Mouse (Mus musculus) heart, adult 11 months (tissue): ENCODE results near the gene Ldhc.
"Not testable (repeated sequence)": the region's sequence is repeated elsewhere in the genome, so short reads cannot be mapped to it uniquely, and the experiment has no call there.

ENCODE experiments used
- DNase-seq: peaks from one replicate; pipeline ENCODE4 v3.0.0; 2022

Ldhc gene

GRCm38 (mm10) chr7:46843576-46843975, 17.4 kb upstream of the Ldhc start:
- DNase-seq = no peak

GRCm38 (mm10) chr7:46845211-46845977, 15.6 kb upstream of the Ldhc start:
- DNase-seq = peak; percentile 99

DNA sequence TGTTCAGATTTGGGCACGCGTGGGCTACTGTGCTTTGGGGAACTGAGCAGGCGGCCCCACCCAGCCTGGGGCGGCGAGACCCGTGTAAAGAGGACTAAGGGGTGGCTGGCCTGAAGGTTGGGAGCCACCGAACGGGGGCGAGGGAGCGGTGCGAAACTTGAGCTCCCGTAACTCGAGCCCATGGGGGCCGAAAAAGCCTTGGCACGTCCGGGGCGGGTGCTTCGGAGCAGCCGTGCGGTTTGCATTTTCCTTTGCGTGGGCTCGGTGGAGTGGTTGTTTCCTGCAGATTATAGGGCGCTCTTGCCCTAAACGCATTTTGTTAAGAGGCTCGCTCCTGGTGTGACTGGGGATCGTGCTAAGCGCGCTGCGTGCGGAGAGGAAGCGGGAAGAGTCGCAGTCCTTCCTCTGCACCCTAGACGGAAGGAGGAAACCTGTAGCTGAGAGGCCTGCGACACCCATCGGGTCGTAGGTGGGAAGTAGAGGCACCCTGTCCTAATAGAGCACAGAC, 15.0 kb upstream of the Ldhc start:
- no peak for DNase-seq

GRCm38 (mm10) chr7:46846486-46847244, 14.3 kb upstream of the Ldhc start:
- peak; percentile 98 for DNase-seq

- DNase-seq = peak; percentile 91
These were observed 11.7 kb upstream of the Ldhc start for GRCm38 (mm10) chr7:46849287-46849686.

DNA sequence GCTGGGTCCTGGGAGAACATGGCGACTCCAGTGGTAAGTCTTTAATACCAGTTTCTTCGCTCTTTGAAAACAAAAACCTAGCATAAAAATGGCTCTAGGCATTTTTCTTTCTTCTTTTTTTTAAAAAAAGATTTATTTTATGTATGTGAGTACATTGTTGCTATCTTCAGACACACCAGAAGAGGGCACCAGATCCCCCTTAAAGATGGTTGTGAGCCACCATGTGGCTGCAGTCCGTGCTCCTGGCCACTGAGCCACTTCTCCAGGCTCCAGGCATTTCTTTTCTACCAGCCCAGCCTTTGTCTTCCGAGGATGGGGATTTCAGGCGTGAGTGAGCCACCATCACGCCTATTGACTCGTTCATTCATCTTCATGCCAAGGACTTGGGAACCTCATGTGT, 10.0 kb upstream of the Ldhc start:
- DNase-seq = no peak

DNA sequence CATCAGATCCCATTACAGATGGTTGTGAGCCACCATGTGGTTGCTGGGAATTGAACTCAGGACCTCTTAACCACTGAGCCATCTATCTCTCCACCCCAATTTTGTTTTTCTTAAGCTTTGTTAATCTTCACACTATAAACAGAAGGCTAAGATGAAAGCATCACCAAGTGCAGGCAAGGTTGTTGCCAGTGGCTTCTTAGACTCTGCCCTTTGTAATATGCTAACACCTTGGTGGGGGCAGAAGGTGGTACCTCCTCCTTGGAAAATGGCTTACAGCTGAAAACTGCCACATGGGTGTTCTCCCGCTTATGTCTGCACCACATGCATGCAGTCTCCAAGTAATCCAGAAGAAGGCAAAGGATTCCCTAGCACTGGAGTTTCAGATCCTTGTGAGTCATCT, 8.3 kb upstream of the Ldhc start:
- no peak for DNase-seq

GRCm38 (mm10) chr7:46853365-46853764, 7.6 kb upstream of the Ldhc start:
- no peak for DNase-seq

GRCm38 (mm10) chr7:46855866-46856560, 5.0 kb upstream of the Ldhc start:
- no peak for DNase-seq

DNA sequence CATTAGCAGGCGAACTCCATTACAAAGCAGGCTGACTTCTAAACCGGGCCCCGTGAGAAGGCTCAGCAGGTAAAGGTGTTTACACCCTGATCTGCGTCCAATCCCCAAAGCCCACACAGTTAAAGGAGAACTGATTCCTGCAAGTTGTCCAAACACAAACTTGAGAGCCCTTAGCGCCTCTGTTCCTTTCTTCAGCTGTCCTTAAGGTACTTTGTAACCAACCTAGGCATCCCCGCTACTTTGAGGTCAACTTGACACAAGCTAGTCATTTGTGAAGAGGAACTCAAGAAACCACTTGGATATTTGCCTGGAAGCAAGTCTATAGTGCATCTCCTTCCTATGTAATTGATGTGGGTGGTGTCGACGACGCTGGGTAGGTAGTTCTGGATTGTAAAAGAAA, 3.6 kb upstream of the Ldhc start:
- no peak for DNase-seq

DNA sequence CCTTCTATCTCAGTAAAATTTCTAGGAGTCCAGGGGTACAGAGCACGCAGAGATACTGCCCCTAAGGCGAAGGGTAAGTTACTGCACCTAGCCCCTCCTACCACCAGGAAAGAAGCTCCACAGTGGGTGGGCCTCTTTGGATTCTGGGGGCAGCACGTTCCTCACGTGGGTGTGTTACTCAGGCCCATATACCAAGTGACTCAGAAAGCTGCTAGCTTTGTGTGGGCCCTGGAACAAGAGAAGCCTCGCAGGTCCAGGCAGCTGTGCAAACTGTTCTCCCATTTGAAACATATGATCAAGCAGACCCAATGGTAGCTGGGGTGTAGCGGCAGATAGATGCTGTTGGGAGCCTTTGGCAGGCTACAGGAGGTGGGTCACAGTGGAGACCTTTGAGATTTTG, 2.0 kb upstream of the Ldhc start:
- DNase-seq = no peak

GRCm38 (mm10) chr7:46871988-46872387, 11.0 kb downstream of the Ldhc start:
- DNase-seq = no peak

GRCm38 (mm10) chr7:46876841-46877240, 15.8 kb downstream of the Ldhc start:
- no peak for DNase-seq

- no peak for DNase-seq
These were observed 16.3 kb downstream of the Ldhc start for GRCm38 (mm10) chr7:46877255-46877654.

- DNase-seq = no peak
These were observed 18.8 kb downstream of the Ldhc start for GRCm38 (mm10) chr7:46879851-46880250.

DNA sequence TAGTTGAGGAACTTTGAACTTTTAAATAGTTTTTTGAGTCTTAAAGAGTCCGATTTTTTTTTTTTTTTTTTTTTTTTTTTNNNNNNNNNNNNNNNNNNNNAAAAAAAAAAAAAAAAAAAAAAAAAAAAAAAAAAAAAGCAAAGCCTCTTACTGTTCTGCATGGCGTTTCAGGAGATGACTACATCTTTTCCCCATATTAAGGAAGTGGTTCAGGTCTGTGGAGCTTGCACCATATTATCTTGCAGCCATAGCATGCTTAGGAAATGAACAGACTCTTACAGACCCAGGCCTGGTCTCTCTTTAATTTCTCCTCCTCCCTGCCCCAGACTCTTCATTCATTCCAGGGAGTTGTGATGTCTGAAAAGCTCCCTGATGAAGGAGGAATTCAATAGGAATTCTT, 20.0 kb downstream of the Ldhc start:
- DNase-seq = no peak

DNA sequence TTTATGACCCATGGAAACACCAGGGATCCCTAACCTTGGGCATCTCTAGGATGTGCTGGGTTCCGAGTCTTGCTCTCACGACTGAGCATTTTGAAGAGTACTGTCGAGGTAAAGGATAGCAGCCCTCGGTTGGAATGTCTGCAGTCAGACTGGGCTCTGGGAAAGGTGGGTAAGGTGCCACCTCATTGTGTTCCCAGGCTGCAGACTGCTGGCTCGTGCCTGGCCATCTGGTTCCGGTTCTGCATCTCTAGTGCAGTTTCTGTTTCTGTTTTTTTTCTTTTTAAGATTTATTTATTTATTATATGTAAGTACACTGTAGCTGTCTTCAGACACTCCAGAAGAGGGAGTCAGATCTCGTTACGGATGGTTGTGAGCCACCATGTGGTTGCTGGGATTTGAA, 20.9 kb downstream of the Ldhc start:
- DNase-seq = not testable (repeated sequence)

GRCm38 (mm10) chr7:46883304-46883703, 22.3 kb downstream of the Ldhc start:
- no peak for DNase-seq

DNA sequence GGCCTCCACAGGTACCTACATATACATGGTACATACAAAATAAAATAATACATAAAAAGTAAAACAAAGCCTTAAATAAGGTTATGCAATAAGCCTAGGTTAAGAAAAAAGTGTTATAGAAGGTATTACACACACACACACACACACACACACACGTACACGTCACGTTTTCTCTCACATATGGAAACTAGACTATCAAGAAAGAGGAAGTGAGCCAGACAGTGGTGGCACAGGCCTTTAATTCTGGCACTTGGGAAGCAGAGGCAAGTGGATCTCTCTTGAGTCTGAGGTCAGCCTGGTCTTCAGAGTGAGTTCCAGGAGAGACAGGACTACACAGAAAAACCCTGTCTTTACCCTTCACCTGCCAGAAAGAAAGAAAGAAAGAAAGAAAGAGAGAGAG, 34.5 kb downstream of the Ldhc start:
- no peak for DNase-seq

GRCm38 (mm10) chr7:46899343-46899742, 38.3 kb downstream of the Ldhc start:
- no peak for DNase-seq

DNA sequence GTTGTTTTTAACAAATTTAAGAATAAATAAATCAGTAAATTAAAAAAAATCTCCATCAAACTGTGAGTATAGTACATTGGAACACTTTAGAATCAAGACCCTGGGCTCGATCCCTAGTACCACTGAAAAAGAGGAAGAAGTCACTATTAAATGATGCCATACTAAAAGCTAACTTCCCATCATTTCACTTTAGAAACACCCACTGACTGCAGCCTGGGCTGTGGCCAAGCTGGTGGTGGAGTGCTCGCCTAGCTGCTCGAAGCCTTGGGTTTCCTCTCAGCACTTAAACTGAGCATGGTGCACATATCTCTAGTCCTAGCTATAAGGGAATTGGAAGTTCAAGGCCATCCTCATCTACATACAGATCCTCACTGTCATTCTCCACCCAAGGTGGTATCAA, 50.2 kb downstream of the Ldhc start:
- no peak for DNase-seq

- DNase-seq = no peak
These were observed 55.4 kb downstream of the Ldhc start for GRCm38 (mm10) chr7:46916376-46916775.

GRCm38 (mm10) chr7:46918678-46919371, 57.8 kb downstream of the Ldhc start:
- DNase-seq = no peak
